Mouse (Mus musculus) kidney, embryonic 15.5 days (tissue): Measurements from ENCODE around the gene Havcr2. TPM values are rescaled to one million over a fixed set of nuclear protein-coding genes. Genes with fewer than 3 reads are reported as not detected.

Source experiments
- ATAC-seq: fragments of 200-750 bp; cut with Nextera tagmentation; replicated peaks from 2 replicates; pipeline ENCODE4 v1.8.0; 2017; ENCODE audit warnings: moderate TSS enrichment; ENCODE audit not compliant: low FRiP score
- H3K27ac ChIP-seq: fragments of 300-500 bp; sonication (generic); 2 replicates; pipeline ENCODE4 v1.5.1; 2015; ENCODE audit warnings: mild to moderate bottlenecking, inconsistent platforms
- H3K27me3 ChIP-seq: fragments of 300-500 bp; sonication (generic); 2 replicates; pipeline ENCODE4 v1.6.1; 2015; ENCODE audit warnings: inconsistent platforms
- H3K36me3 ChIP-seq: fragments of 300-500 bp; sonication (generic); 2 replicates; pipeline ENCODE4 v1.6.1; 2015; ENCODE audit warnings: inconsistent platforms
- H3K4me1 ChIP-seq: fragments of 300-500 bp; sonication (generic); 2 replicates; pipeline ENCODE4 v1.6.1; 2015; ENCODE audit warnings: inconsistent platforms
- H3K4me2 ChIP-seq: fragments of 300-500 bp; sonication (generic); 2 replicates; pipeline ENCODE4 v1.6.1; 2015; ENCODE audit warnings: moderate library complexity, mild to moderate bottlenecking, inconsistent platforms
- H3K4me3 ChIP-seq: fragments of 300-500 bp; sonication (generic); replicated peaks from 2 replicates; pipeline ENCODE4 v1.5.1; 2015; ENCODE audit warnings: mild to moderate bottlenecking, inconsistent platforms
- H3K9ac ChIP-seq: fragments of 300-500 bp; sonication (generic); 2 replicates; pipeline ENCODE4 v1.6.1; 2015; ENCODE audit warnings: mild to moderate bottlenecking, inconsistent platforms
- H3K9me3 ChIP-seq: fragments of 300-500 bp; sonication (generic); replicated peaks from 2 replicates; pipeline ENCODE4 v1.6.1; 2016; ENCODE audit warnings: inconsistent platforms
- WGBS: fragments of 180-500 bp; shearing (Covaris S2); methylation state at CpG from one replicate; pipeline ENCODE4 v1.1.7; 2015; ENCODE audit warnings: mixed read lengths; 5-methylcytosine and 5-hydroxymethylcytosine counted together
- polyA plus RNA-seq: library from polyadenylated mRNA; unstranded; fragments of >200 nt; fragmentation: Nextera tagmentation; extraction: Ambion mirVana; gene quantifications from 2 replicates; pipeline ENCODE4 v1.2.1, GENCODE M21; 2015

The Havcr2 gene
- polyA plus RNA-seq, 1 experiment from 2014 or later = 0.09 TPM

- Histone ChIP-seq H3K4me3 (peak overlapping the region; percentile 99), H3K9me3 (no peaks in the 10 kb centered on the region), H3K27me3 (no peaks in the 10 kb centered on the region), H3K27ac (peak overlapping the region; percentile 96), H3K4me1 (peaks cover 4% of the 10 kb centered on the region; the same call in 1 of the 2 replicates), H3K36me3 (peaks cover 34% of the 10 kb centered on the region), H3K4me2 (peak overlapping the region; percentile 70), H3K9ac (peak overlapping the region; percentile 93)
- 2% methylated on average over 23 of the region's 23 CpGs for WGBS
- peak; percentile 46 for ATAC-seq
Measured at GRCm38 (mm10) chr11:46437459-46438000, 17.2 kb upstream of the Havcr2 start.

- H3K27ac ChIP-seq = no peak overlapping the region
- H3K4me1 ChIP-seq = peaks cover 4% of the 10 kb centered on the region; the same call in 1 of the 2 replicates
- ATAC-seq = no peak
- H3K4me3 ChIP-seq = no peak overlapping the region
- H3K9me3 ChIP-seq = no peaks in the 10 kb centered on the region
- H3K9ac ChIP-seq = no peak overlapping the region
- 90% methylated on average over 5 of the region's 5 CpGs for WGBS
- H3K4me2 ChIP-seq = no peak overlapping the region
- no peaks in the 10 kb centered on the region for H3K27me3 ChIP-seq
- H3K36me3 ChIP-seq = peaks cover 42% of the 10 kb centered on the region
Measured at GRCm38 (mm10) chr11:46439005-46439543, 15.7 kb upstream of the Havcr2 start.

- Histone ChIP-seq H3K27me3 (no peaks in the 10 kb centered on the region), H3K9me3 (no peaks in the 10 kb centered on the region), H3K4me2 (no peak overlapping the region), H3K27ac (no peak overlapping the region), H3K9ac (no peak overlapping the region), H3K36me3 (peaks cover 44% of the 10 kb centered on the region), H3K4me3 (no peak overlapping the region), H3K4me1 (peaks cover 4% of the 10 kb centered on the region; the same call in 1 of the 2 replicates)
- WGBS = 96% methylated on average over 1 of the region's 1 CpGs
- ATAC-seq = no peak
Measured at GRCm38 (mm10) chr11:46441774-46442173, 13.0 kb upstream of the Havcr2 start.

GRCm38 (mm10) chr11:46443152-46443551 lies 11.6 kb upstream of the Havcr2 start:
- H3K27ac ChIP-seq = no peak overlapping the region
- H3K9me3 ChIP-seq = no peaks in the 10 kb centered on the region
- H3K4me3 ChIP-seq = no peak overlapping the region
- H3K9ac ChIP-seq = no peak overlapping the region
- peaks cover 44% of the 10 kb centered on the region for H3K36me3 ChIP-seq
- no peak for ATAC-seq
- H3K4me2 ChIP-seq = no peak overlapping the region
- 100% methylated on average over 1 of the region's 1 CpGs for WGBS
- H3K4me1 ChIP-seq = no peaks in the 10 kb centered on the region
- no peaks in the 10 kb centered on the region for H3K27me3 ChIP-seq

GRCm38 (mm10) chr11:46443979-46444378 lies 10.8 kb upstream of the Havcr2 start:
- no peak overlapping the region for H3K27ac ChIP-seq
- no peaks in the 10 kb centered on the region for H3K27me3 ChIP-seq
- no peak overlapping the region for H3K4me3 ChIP-seq
- no peaks in the 10 kb centered on the region for H3K9me3 ChIP-seq
- H3K36me3 ChIP-seq = peaks cover 40% of the 10 kb centered on the region
- WGBS = 86% methylated on average over 5 of the region's 5 CpGs
- no peaks in the 10 kb centered on the region for H3K4me1 ChIP-seq
- H3K4me2 ChIP-seq = no peak overlapping the region
- ATAC-seq = no peak
- H3K9ac ChIP-seq = no peak overlapping the region

- Histone ChIP-seq H3K4me3 (no peak overlapping the region), H3K9ac (no peak overlapping the region), H3K4me2 (no peak overlapping the region), H3K36me3 (peaks cover 21% of the 10 kb centered on the region), H3K27me3 (no peaks in the 10 kb centered on the region), H3K9me3 (no peaks in the 10 kb centered on the region), H3K27ac (no peak overlapping the region), H3K4me1 (no peaks in the 10 kb centered on the region)
- WGBS = 89% methylated on average over 6 of the region's 6 CpGs
- ATAC-seq = no peak
Measured at GRCm38 (mm10) chr11:46446150-46446549, 8.6 kb upstream of the Havcr2 start.

- Histone ChIP-seq H3K4me1 (no peaks in the 10 kb centered on the region), H3K36me3 (peaks cover 7% of the 10 kb centered on the region), H3K27me3 (no peaks in the 10 kb centered on the region), H3K9me3 (no peaks in the 10 kb centered on the region), H3K9ac (no peak overlapping the region), H3K4me2 (no peak overlapping the region), H3K4me3 (no peak overlapping the region), H3K27ac (no peak overlapping the region)
- ATAC-seq = no peak
- WGBS = 80% methylated on average over 13 of the region's 13 CpGs
Measured at GRCm38 (mm10) chr11:46447644-46448484, 6.9 kb upstream of the Havcr2 start.

GRCm38 (mm10) chr11:46449461-46450080 lies 5.2 kb upstream of the Havcr2 start:
- H3K27me3 ChIP-seq = no peaks in the 10 kb centered on the region
- no peak for ATAC-seq
- 82% methylated on average over 11 of the region's 11 CpGs for WGBS
- H3K4me3 ChIP-seq = no peak overlapping the region
- no peak overlapping the region for H3K27ac ChIP-seq
- 0 out of 2 replicates have a peak, but pooled peaks cover 2% of the 10 kb centered on the region for H3K36me3 ChIP-seq
- no peaks in the 10 kb centered on the region for H3K4me1 ChIP-seq
- H3K9me3 ChIP-seq = no peaks in the 10 kb centered on the region
- no peak overlapping the region for H3K4me2 ChIP-seq
- no peak overlapping the region for H3K9ac ChIP-seq

GRCm38 (mm10) chr11:46459960-46460359 lies 5.2 kb downstream of the Havcr2 start:
- H3K27ac ChIP-seq = no peak overlapping the region
- no peaks in the 10 kb centered on the region for H3K36me3 ChIP-seq
- ATAC-seq = no peak
- H3K4me1 ChIP-seq = no peaks in the 10 kb centered on the region
- H3K9ac ChIP-seq = no peak overlapping the region
- no peak overlapping the region for H3K4me2 ChIP-seq
- H3K27me3 ChIP-seq = no peaks in the 10 kb centered on the region
- no peak overlapping the region for H3K4me3 ChIP-seq
- WGBS = 72% methylated on average over 3 of the region's 3 CpGs
- no peaks in the 10 kb centered on the region for H3K9me3 ChIP-seq

- H3K9ac ChIP-seq = no peak overlapping the region
- H3K27ac ChIP-seq = no peak overlapping the region
- no peaks in the 10 kb centered on the region for H3K4me1 ChIP-seq
- H3K27me3 ChIP-seq = no peaks in the 10 kb centered on the region
- no peak for ATAC-seq
- no peaks in the 10 kb centered on the region for H3K9me3 ChIP-seq
- H3K36me3 ChIP-seq = no peaks in the 10 kb centered on the region
- H3K4me3 ChIP-seq = no peak overlapping the region
- H3K4me2 ChIP-seq = no peak overlapping the region
- WGBS = 74% methylated on average over 5 of the region's 5 CpGs
Measured at GRCm38 (mm10) chr11:46461362-46461761, 6.6 kb downstream of the Havcr2 start.

GRCm38 (mm10) chr11:46461931-46462330 lies 7.2 kb downstream of the Havcr2 start:
- Histone ChIP-seq H3K36me3 (no peaks in the 10 kb centered on the region), H3K9ac (no peak overlapping the region), H3K27me3 (no peaks in the 10 kb centered on the region), H3K4me3 (no peak overlapping the region), H3K4me2 (no peak overlapping the region), H3K9me3 (no peaks in the 10 kb centered on the region), H3K27ac (no peak overlapping the region), H3K4me1 (no peaks in the 10 kb centered on the region)
- WGBS = 63% methylated on average over 5 of the region's 5 CpGs
- ATAC-seq = no peak

GRCm38 (mm10) chr11:46466878-46467277 lies 12.1 kb downstream of the Havcr2 start:
- WGBS = 88% methylated on average over 2 of the region's 2 CpGs
- Histone ChIP-seq H3K4me1 (no peaks in the 10 kb centered on the region), H3K27me3 (no peaks in the 10 kb centered on the region), H3K36me3 (no peaks in the 10 kb centered on the region), H3K4me2 (no peak overlapping the region), H3K27ac (no peak overlapping the region), H3K9ac (no peak overlapping the region), H3K4me3 (no peak overlapping the region), H3K9me3 (no peaks in the 10 kb centered on the region)
- ATAC-seq = no peak
